Comparison of ENCODE assay signal across 24 mouse cellular contexts in the genomic region with DNA sequence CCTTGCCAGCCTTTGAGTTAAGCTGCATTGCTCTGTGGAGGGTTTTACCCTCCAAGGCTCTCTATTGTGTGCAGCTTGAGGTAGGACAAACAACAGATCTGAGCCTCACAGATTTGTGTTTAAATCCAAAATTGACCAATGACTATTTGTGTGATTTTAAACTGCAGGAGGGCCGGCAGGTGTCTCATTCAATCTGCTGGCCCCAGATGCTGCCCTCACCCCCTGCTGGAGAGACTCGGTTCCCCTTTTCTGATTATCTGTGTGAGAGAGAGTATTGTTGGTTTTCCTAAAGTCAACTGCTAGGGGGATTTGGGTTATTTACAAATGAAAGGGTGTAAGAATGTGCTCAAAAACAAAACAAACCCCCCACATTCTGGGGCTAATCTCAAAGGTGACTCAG. TPM values are rescaled to one million over a fixed set of nuclear protein-coding genes. Genes with fewer than 3 reads are reported as not detected.
DNase-seq lines count a peak whose midpoint lies in the region; ATAC-seq and TF ChIP-seq lines count a peak whose summit lies in the region.
"Had no signal": no experiment of that assay in that cellular context is flagged by ENCODE, and none has a peak within 500 bp of the region (broad histone marks: within the 10 kb centered on the region; RNA-seq: fewer than 3 reads in every experiment).

No protein-coding gene starts in this region.

- peaks cover 66% of the 10 kb centered on the region for H3K27me3 ChIP-seq in liver, postnatal 0 days (ENCODE audit: insufficient read depth, low read length)
- H3K27me3 ChIP-seq in liver, embryonic 11.5 days (replicated peaks; ENCODE audit: control insufficient read depth, insufficient read depth, low read length): peaks cover 75% of the 10 kb centered on the region
- no peaks in the 10 kb centered on the region for H3K27me3 ChIP-seq in MEL (ENCODE audit: control insufficient read depth in 1 of 2, insufficient read depth in 2 of 2, low read length in 2 of 2)
- H3K27me3 ChIP-seq in splenic B cell, adult 2 months (ENCODE audit: control insufficient read depth, insufficient read depth, low read length, poor library complexity, severe bottlenecking): no peaks in the 10 kb centered on the region; the same call in none of the 2 replicates

- H3K27ac ChIP-seq in liver, postnatal 0 days (ENCODE audit: low read depth): no peak overlapping the region
- H3K27ac ChIP-seq in liver, embryonic 11.5 days (ENCODE audit: low read depth, low read length): no peak overlapping the region
- H3K27ac ChIP-seq in MEL (ENCODE audit: control insufficient read depth, low read depth, low read length): no peak overlapping the region
- H3K27ac ChIP-seq: embryonic facial prominence, embryonic 10.5 days; heart, embryonic 15.5 days; hindbrain, embryonic 15.5 days had no signal

- no peak for TF ChIP-seq RAD21 in MEL (IDR thresholded peaks at IDR 0.05; ENCODE audit: low read depth, low read length)

- no peaks in the 10 kb centered on the region for H3K79me2 ChIP-seq in MEL (ENCODE audit: control insufficient read depth, insufficient read depth, low read length, poor library complexity)

- no peaks in the 10 kb centered on the region for H3K36me3 ChIP-seq in liver, postnatal 0 days (replicated peaks; ENCODE audit: insufficient read depth, low read length)
- no peaks in the 10 kb centered on the region for H3K36me3 ChIP-seq in liver, embryonic 11.5 days (ENCODE audit: control insufficient read depth, insufficient read depth, low read length)
- no peaks in the 10 kb centered on the region for H3K36me3 ChIP-seq in MEL (ENCODE audit: control insufficient read depth in 1 of 2, insufficient read depth in 2 of 2, low read length in 2 of 2)
- no peaks in the 10 kb centered on the region for H3K36me3 ChIP-seq in splenic B cell, adult 2 months (ENCODE audit: control insufficient read depth, insufficient read depth, low read length, poor library complexity, severe bottlenecking)
- H3K36me3 ChIP-seq: embryonic facial prominence, embryonic 10.5 days; heart, embryonic 15.5 days; hindbrain, embryonic 15.5 days had no signal

- TF ChIP-seq POLR2A in MEL (IDR thresholded peaks at IDR 0.05; ENCODE audit: control insufficient read depth in 1 of 2, insufficient read depth in 1 of 2, low read depth in 1 of 2, low read length in 2 of 2, poor library complexity in 1 of 2): no peak

- peak; percentile 24; the same call in 1 of the 2 replicates for TF ChIP-seq CTCF in liver, postnatal 0 days (IDR thresholded peaks at IDR 0.05; ENCODE audit: low read depth)
- peak in 2 of 3 experiments; percentile 3 to 4; a peak in 1 of 6 replicates for TF ChIP-seq CTCF in MEL (IDR thresholded peaks at IDR 0.05 in 2 of 3, conservative IDR thresholded peaks at IDR 0.05 in 1 of 3; ENCODE audit: control insufficient read depth in 1 of 3, insufficient read depth in 1 of 3, low read depth in 2 of 3, low read length in 3 of 3, poor library complexity in 1 of 3, severe bottlenecking in 1 of 3)

- no peak overlapping the region for H3K9ac ChIP-seq in liver, postnatal 0 days (replicated peaks)
- H3K9ac ChIP-seq in liver, embryonic 11.5 days (ENCODE audit: low read depth, low read length): no peak overlapping the region
- H3K9ac ChIP-seq in MEL (ENCODE audit: control insufficient read depth, low read depth, low read length, poor library complexity, severe bottlenecking): no peak overlapping the region
- H3K9ac ChIP-seq: heart, embryonic 15.5 days; hindbrain, embryonic 15.5 days had no signal

- intact Hi-C loops in heart, postnatal 14 days (cut with DNase I): no loop called here

- H3K4me2 ChIP-seq in liver, postnatal 0 days (ENCODE audit: low read depth, low read length): no peak overlapping the region
- H3K4me2 ChIP-seq in liver, embryonic 11.5 days: no peak overlapping the region
- H3K4me2 ChIP-seq: heart, embryonic 11.5 days; heart, embryonic 15.5 days; hindbrain, embryonic 15.5 days had no signal

- H3K4me1 ChIP-seq in liver, postnatal 0 days (ENCODE audit: insufficient read depth): peaks cover 3% of the 10 kb centered on the region; the same call in 1 of the 2 replicates
- peaks cover 5% of the 10 kb centered on the region; the same call in 1 of the 2 replicates for H3K4me1 ChIP-seq in liver, embryonic 11.5 days (replicated peaks; ENCODE audit: control insufficient read depth, insufficient read depth, low read length)
- H3K4me1 ChIP-seq in MEL (ENCODE audit: control insufficient read depth in 1 of 2, insufficient read depth in 2 of 2, low read length in 2 of 2): no peaks in the 10 kb centered on the region

- 3% methylated on average over 2 of the region's 2 CpGs for whole genome bisulfite sequencing in liver, postnatal 0 days (ENCODE audit: insufficient replicate concordance)
- 4% methylated on average over 2 of the region's 2 CpGs for WGBS in liver, embryonic 11.5 days

- no peak for TF ChIP-seq EP300 in liver, postnatal 0 days (IDR thresholded peaks at IDR 0.05; ENCODE audit: low read depth)
- no peak for TF ChIP-seq EP300 in MEL (IDR thresholded peaks at IDR 0.05; ENCODE audit: low read depth in 1 of 2, low read length in 2 of 2)

- peak; percentile 65 for DNase-seq in heart, adult 11 months
- no peak for DNase-seq in heart, postnatal 14 days
- no peak for DNase-seq in liver, postnatal 0 days
- no peak for DNase-seq in liver, embryonic 11.5 days (ENCODE audit: low spot score)
- DNase-seq in MEL (ENCODE audit: low read depth, low spot score): peak; percentile 19
- peak; percentile 6 for DNase-seq in splenic B cell, adult 2 months (ENCODE audit: low read depth, low spot score)
- no peak for DNase-seq in spleen, postnatal 14 days (ENCODE audit: low spot score in 2 of 2)
- no peak for DNase-seq in thymus, postnatal 36 days
- DNase-seq: adrenal gland, adult 2 months; adrenal gland, postnatal 25 days; cerebellum, adult 2 months; cerebellum, postnatal 10 days; gastrocnemius, postnatal 36 days; heart, adult 18-20 months; heart, postnatal 36 days had no signal

- no peak overlapping the region for H3K4me3 ChIP-seq in liver, postnatal 0 days (ENCODE audit: low read depth, low read length)
- no peak overlapping the region for H3K4me3 ChIP-seq in liver, embryonic 11.5 days (ENCODE audit: low read depth, low read length)
- no peak overlapping the region for H3K4me3 ChIP-seq in MEL (ENCODE audit: control insufficient read depth in 1 of 2, insufficient read depth in 1 of 2, low read depth in 2 of 2, low read length in 2 of 2)
- H3K4me3 ChIP-seq: embryonic facial prominence, embryonic 10.5 days; heart, embryonic 15.5 days; hindbrain, embryonic 15.5 days had no signal

- H3K9me3 ChIP-seq in liver, postnatal 0 days (ENCODE audit: low read length): no peaks in the 10 kb centered on the region
- no peaks in the 10 kb centered on the region for H3K9me3 ChIP-seq in liver, embryonic 11.5 days (ENCODE audit: control insufficient read depth, low read length)
- no peaks in the 10 kb centered on the region for H3K9me3 ChIP-seq in MEL (replicated peaks; ENCODE audit: insufficient read depth, low read length)
- H3K9me3 ChIP-seq: embryonic facial prominence, embryonic 10.5 days; heart, embryonic 15.5 days; hindbrain, embryonic 15.5 days had no signal

- ATAC-seq in liver, postnatal 0 days: no peak
- no peak for ATAC-seq in liver, embryonic 11.5 days (replicated peaks; ENCODE audit: low FRiP score)
- ATAC-seq: activated CD4-positive, CD25-positive, alpha-beta regulatory T cell, adult 4 months; forebrain, embryonic 14.5 days had no signal

TF ChIP-seq in MEL, 35 proteins besides CTCF, POLR2A, EP300 and RAD21 (continues in another document):
- TF ChIP-seq MXI1 (IDR thresholded peaks at IDR 0.05; ENCODE audit: low read depth, low read length): no peak
- TF ChIP-seq POLR2AphosphoS5 (IDR thresholded peaks at IDR 0.05; ENCODE audit: borderline replicate concordance, low read depth, low read length): no peak
- TF ChIP-seq ZKSCAN1 (IDR thresholded peaks at IDR 0.05; ENCODE audit: low read depth, low read length): no peak
- no peak for TF ChIP-seq MAX (IDR thresholded peaks at IDR 0.05; ENCODE audit: low read length)
- TF ChIP-seq MYB (IDR thresholded peaks at IDR 0.05; ENCODE audit: low read depth, low read length): no peak
- TF ChIP-seq MAZ (IDR thresholded peaks at IDR 0.05; ENCODE audit: low read depth, low read length): no peak
- no peak for TF ChIP-seq KAT2A (conservative IDR thresholded peaks at IDR 0.05; ENCODE audit: low read depth, low read length)
- TF ChIP-seq TCF12 (IDR thresholded peaks at IDR 0.05; ENCODE audit: low read depth, low read length): no peak
- no peak for TF ChIP-seq NRF1 (IDR thresholded peaks at IDR 0.05; ENCODE audit: insufficient read depth, low read depth, low read length, poor library complexity, severe bottlenecking)

RNA-seq across cellular contexts. Expression of a gene that starts 1.3 kb away (rescaled TPM):
- total RNA-seq in heart, postnatal 14 days (2021): not detected
- 0.14 and 0.21 TPM in 2 replicates for polyA plus RNA-seq in liver, postnatal 0 days (2015; fragmentation: Nextera tagmentation; extraction: Ambion mirVana)
- not detected in 2 replicates for polyA plus RNA-seq in liver, embryonic 11.5 days (2014; fragmentation: Nextera tagmentation; extraction: Ambion mirVana)
- total RNA-seq in MEL (2012; rRNA removed): not detected in 2 replicates
- polyA plus RNA-seq in MEL (2012; ENCODE audit: insufficient read depth in 1 of 2, insufficient read length in 2 of 2, low read depth in 1 of 2, low replicate concordance in 2 of 2, missing spikeins in 1 of 2): under 1 TPM in 1 of 2 experiments, not detected in 1; 0.04 TPM
- total RNA-seq: adrenal gland, adult 2 months; adrenal gland, postnatal 25 days; gastrocnemius, adult 8-10 months; gastrocnemius, postnatal 36 days; heart, adult 18-20 months; heart, postnatal 36 days had no signal
- polyA plus RNA-seq: activated CD4-positive, CD25-positive, alpha-beta regulatory T cell, adult 4 months; adrenal gland, adult 2 months; C2C12; embryonic facial prominence, embryonic 10.5 days; embryonic facial prominence, embryonic 14.5 days; forebrain, embryonic 14.5 days; heart, embryonic 11.5 days; heart, embryonic 15.5 days had no signal

RNA-seq across cellular contexts. Expression of a gene that starts 26.8 kb away (rescaled TPM):
- 1,000 to 10,000 TPM; 1,073 to 1,123 TPM for total RNA-seq in heart, postnatal 14 days (2021)
- 291 and 307 TPM in 2 replicates for polyA plus RNA-seq in liver, postnatal 0 days (2015; fragmentation: Nextera tagmentation; extraction: Ambion mirVana)
- polyA plus RNA-seq in liver, embryonic 11.5 days (2014; fragmentation: Nextera tagmentation; extraction: Ambion mirVana): 306 and 327 TPM in 2 replicates
- 237 and 277 TPM in 2 replicates for total RNA-seq in MEL (2012; rRNA removed)
- polyA plus RNA-seq in MEL (2012; ENCODE audit: insufficient read depth in 1 of 2, insufficient read length in 2 of 2, low read depth in 1 of 2, low replicate concordance in 2 of 2, missing spikeins in 1 of 2): 100 to 1,000 TPM in 1 of 2 experiments, not detected in 1; 173 TPM

RNA-seq across cellular contexts. Expression of a gene that starts 40.6 kb away (rescaled TPM):
- 10 to 100 TPM; 84.6 to 88.8 TPM for total RNA-seq in heart, postnatal 14 days (2021)
- 0.04 TPM in 1 of 2 replicates, not detected in the other for polyA plus RNA-seq in liver, postnatal 0 days (2015; fragmentation: Nextera tagmentation; extraction: Ambion mirVana)
- 1.4 and 1.6 TPM in 2 replicates for polyA plus RNA-seq in liver, embryonic 11.5 days (2014; fragmentation: Nextera tagmentation; extraction: Ambion mirVana)
- not detected in 2 replicates for total RNA-seq in MEL (2012; rRNA removed)
- polyA plus RNA-seq in MEL (2012; ENCODE audit: insufficient read depth in 1 of 2, insufficient read length in 2 of 2, low read depth in 1 of 2, low replicate concordance in 2 of 2, missing spikeins in 1 of 2): not detected
- polyA plus RNA-seq: activated CD4-positive, CD25-positive, alpha-beta regulatory T cell, adult 4 months had no signal

RNA-seq across cellular contexts. Expression of a gene that starts 59.2 kb away (rescaled TPM):
- 1 to 10 TPM; 9.3 to 9.9 TPM for total RNA-seq in heart, postnatal 14 days (2021)
- 6.9 and 7.0 TPM in 2 replicates for polyA plus RNA-seq in liver, postnatal 0 days (2015; fragmentation: Nextera tagmentation; extraction: Ambion mirVana)
- polyA plus RNA-seq in liver, embryonic 11.5 days (2014; fragmentation: Nextera tagmentation; extraction: Ambion mirVana): 23.0 and 23.3 TPM in 2 replicates
- total RNA-seq in MEL (2012; rRNA removed): 20.5 and 24.0 TPM in 2 replicates
- 10 to 100 TPM in 1 of 2 experiments, not detected in 1; 14.2 TPM for polyA plus RNA-seq in MEL (2012; ENCODE audit: insufficient read depth in 1 of 2, insufficient read length in 2 of 2, low read depth in 1 of 2, low replicate concordance in 2 of 2, missing spikeins in 1 of 2)

Comparison
In these comparisons a context has a peak if more than half of its experiments do, and no peak if none do; other contexts are left out.
1. DNase-seq: peak in heart, adult 11 months (single experiment), MEL (single experiment) and splenic B cell, adult 2 months (single experiment); none in heart, postnatal 14 days (0 of 2), liver, postnatal 0 days (single experiment), liver, embryonic 11.5 days (single experiment), spleen, postnatal 14 days (0 of 2) and thymus, postnatal 36 days (0 of 2).